Mouse (Mus musculus): ENCODE measurements around the gene Tlk1. TPM values are rescaled to one million over a fixed set of nuclear protein-coding genes. Genes with fewer than 3 reads are reported as not detected.

Gene Tlk1
- polyA plus RNA-seq, 1 experiment from 2014 or later: 26.7 TPM

DNA sequence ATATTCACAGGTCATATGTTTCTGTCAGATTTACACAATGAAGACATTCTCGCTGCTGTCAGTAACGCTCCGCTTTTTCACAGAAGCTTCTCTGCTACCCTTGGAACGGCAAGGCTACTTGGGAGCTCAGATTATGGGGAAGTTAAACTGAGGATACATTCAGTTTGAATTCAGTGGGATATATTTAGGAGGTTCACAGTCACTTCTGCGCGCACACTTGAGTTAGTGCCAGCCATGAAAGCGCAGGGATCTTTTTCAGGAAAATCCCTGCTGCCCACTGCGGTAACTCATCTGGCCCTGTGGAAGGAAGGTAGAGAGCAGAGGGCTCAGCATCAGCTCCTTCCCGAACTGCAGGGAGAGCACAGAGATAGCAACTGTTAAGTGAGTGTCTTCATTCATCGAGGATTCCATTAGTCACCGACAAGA lies 27.3 kb upstream of the Tlk1 start:
- ATAC-seq (ENCODE audit: low FRiP score, low TSS enrichment) (no peak), DNase-seq (ENCODE audit: low spot score) (no peak)
- Histone ChIP-seq H3K27ac (replicated peaks) (no peak overlapping the region), H3K27me3 (ENCODE audit: control insufficient read depth, insufficient read depth, low read length) (no peaks in the 10 kb centered on the region), H3K4me1 (replicated peaks; ENCODE audit: control insufficient read depth, insufficient read depth) (no peaks in the 10 kb centered on the region), H3K4me2 (replicated peaks; ENCODE audit: low read depth) (peak overlapping the region; percentile 25), H3K9ac (ENCODE audit: low read length) (no peak overlapping the region), H3K36me3 (ENCODE audit: control insufficient read depth, insufficient read depth, low read length) (no peaks in the 10 kb centered on the region), H3K4me3 (ENCODE audit: low read depth, low read length) (no peak overlapping the region), H3K9me3 (ENCODE audit: control insufficient read depth, low read length) (no peaks in the 10 kb centered on the region)
- TF ChIP-seq EP300 (optimal IDR thresholded peaks at IDR 0.05) (no peak), CTCF (IDR thresholded peaks at IDR 0.05; ENCODE audit: low read depth) (no peak)
- 36% methylated on average over 11 of the region's 11 CpGs for WGBS

DNA sequence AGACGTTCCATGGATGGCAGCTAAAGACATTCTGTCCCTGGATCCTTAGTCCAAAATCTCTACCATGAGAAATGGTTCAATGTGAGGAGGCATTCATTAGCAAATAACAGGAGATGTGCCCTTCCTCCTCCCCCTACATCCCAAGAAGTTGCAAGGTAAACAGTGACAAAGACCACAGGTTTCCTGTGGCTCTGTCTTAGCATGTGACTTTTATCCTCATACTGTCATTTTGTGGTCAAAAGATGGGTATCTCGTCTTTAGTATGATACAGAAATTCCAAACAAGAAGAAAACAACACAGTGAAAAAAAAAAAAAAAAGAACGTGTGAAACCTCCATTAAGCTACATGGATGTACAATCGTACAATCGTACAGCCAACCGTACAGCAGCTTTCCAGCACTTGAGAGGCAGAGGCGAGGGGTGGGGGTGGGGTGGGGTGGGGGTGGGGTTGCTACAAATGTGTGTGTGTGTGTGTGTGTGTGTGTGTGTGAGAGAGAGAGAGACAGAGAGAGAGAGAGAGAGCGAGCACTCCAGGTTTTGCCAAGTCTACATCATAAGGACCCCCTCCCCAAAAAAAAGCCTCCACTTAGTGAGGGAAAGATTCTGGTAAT lies 26.8 kb upstream of the Tlk1 start:
- no peak for TF ChIP-seq EP300 (optimal IDR thresholded peaks at IDR 0.05)
- no peak for TF ChIP-seq CTCF (IDR thresholded peaks at IDR 0.05; ENCODE audit: low read depth)
- Histone ChIP-seq H3K27me3 (ENCODE audit: control insufficient read depth, insufficient read depth, low read length) (no peaks in the 10 kb centered on the region), H3K9ac (ENCODE audit: low read length) (no peak overlapping the region), H3K4me3 (ENCODE audit: low read depth, low read length) (no peak overlapping the region), H3K4me2 (replicated peaks; ENCODE audit: low read depth) (peak overlapping the region; percentile 25), H3K4me1 (replicated peaks; ENCODE audit: control insufficient read depth, insufficient read depth) (no peaks in the 10 kb centered on the region), H3K9me3 (ENCODE audit: control insufficient read depth, low read length) (no peaks in the 10 kb centered on the region), H3K27ac (replicated peaks) (no peak overlapping the region), H3K36me3 (ENCODE audit: control insufficient read depth, insufficient read depth, low read length) (no peaks in the 10 kb centered on the region)
- 62% methylated on average over 8 of the region's 8 CpGs for WGBS
- no peak for ATAC-seq (ENCODE audit: low FRiP score, low TSS enrichment)
- no peak for DNase-seq (ENCODE audit: low spot score)

DNA sequence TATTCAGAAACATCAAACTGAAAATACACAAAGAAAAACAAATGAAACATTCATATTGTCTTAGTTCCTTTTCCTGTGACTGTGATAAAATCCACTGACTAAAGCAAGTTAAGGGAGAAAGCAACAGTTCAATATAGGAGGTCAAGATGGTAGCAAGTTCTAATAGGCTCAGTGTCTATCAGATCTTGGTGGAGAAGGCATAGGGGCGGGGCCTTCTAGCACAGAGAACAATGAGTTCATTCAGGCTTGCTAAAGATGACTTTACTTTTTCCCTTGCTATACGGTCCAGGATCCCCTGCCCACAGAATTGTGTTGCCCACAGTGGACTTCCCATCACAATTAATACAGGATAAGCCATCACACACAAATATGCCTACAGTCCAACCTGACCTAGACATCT lies 20.3 kb upstream of the Tlk1 start:
- Histone ChIP-seq H3K27me3 (ENCODE audit: control insufficient read depth, insufficient read depth, low read length) (no peaks in the 10 kb centered on the region), H3K9ac (ENCODE audit: low read length) (no peak overlapping the region), H3K4me2 (replicated peaks; ENCODE audit: low read depth) (no peak overlapping the region), H3K36me3 (ENCODE audit: control insufficient read depth, insufficient read depth, low read length) (no peaks in the 10 kb centered on the region), H3K27ac (replicated peaks) (no peak overlapping the region), H3K9me3 (ENCODE audit: control insufficient read depth, low read length) (no peaks in the 10 kb centered on the region), H3K4me1 (replicated peaks; ENCODE audit: control insufficient read depth, insufficient read depth) (no peaks in the 10 kb centered on the region), H3K4me3 (ENCODE audit: low read depth, low read length) (no peak overlapping the region)
- no peak for DNase-seq (ENCODE audit: low spot score)
- no peak for ATAC-seq (ENCODE audit: low FRiP score, low TSS enrichment)
- TF ChIP-seq CTCF (IDR thresholded peaks at IDR 0.05; ENCODE audit: low read depth) (no peak), EP300 (optimal IDR thresholded peaks at IDR 0.05) (no peak)
- WGBS: 77% methylated on average over 2 of the region's 2 CpGs

DNA sequence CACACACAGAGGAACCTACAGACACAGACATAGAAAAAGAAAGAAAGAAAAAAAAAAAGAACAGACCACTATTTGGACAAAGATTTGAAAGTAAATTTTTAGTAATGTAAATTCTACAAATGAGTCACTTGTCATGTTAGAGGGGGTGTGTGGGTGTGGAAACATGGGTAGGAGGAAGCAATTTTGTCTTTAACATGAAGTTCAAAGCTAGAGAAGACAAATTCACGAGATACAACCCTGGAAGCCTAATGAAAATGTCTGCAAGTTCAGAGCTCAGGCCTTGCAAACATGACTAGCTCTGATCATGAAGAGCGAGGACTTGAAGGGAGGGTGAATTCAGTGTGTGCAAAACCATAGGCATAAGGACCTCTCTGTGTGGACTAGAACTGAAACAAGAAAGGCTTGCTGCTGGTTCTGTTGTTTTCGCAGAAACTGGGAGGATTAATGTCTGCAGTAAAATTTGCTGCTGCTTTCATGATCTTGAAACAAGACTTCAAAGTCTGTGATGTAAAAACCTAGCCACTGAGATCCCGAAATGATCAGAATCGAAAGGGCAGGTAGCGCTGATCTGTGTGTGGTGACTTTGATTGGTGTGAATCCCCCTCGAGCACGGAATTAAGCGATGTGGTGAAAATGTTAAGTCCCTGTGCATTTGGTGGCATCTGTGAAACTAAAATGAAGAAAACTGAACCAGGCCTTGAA lies 19.3 kb upstream of the Tlk1 start:
- H3K27me3 ChIP-seq (ENCODE audit: control insufficient read depth, insufficient read depth, low read length): no peaks in the 10 kb centered on the region
- H3K4me2 ChIP-seq (replicated peaks; ENCODE audit: low read depth): no peak overlapping the region
- DNase-seq (ENCODE audit: low spot score): no peak
- H3K9ac ChIP-seq (ENCODE audit: low read length): no peak overlapping the region
- no peaks in the 10 kb centered on the region for H3K4me1 ChIP-seq (replicated peaks; ENCODE audit: control insufficient read depth, insufficient read depth)
- TF ChIP-seq CTCF (IDR thresholded peaks at IDR 0.05; ENCODE audit: low read depth) (no peak), EP300 (optimal IDR thresholded peaks at IDR 0.05) (no peak)
- 77% methylated on average over 9 of the region's 9 CpGs for WGBS
- H3K27ac ChIP-seq (replicated peaks): no peak overlapping the region
- no peaks in the 10 kb centered on the region for H3K9me3 ChIP-seq (ENCODE audit: control insufficient read depth, low read length)
- H3K4me3 ChIP-seq (ENCODE audit: low read depth, low read length): no peak overlapping the region
- ATAC-seq (ENCODE audit: low FRiP score, low TSS enrichment): no peak
- no peaks in the 10 kb centered on the region for H3K36me3 ChIP-seq (ENCODE audit: control insufficient read depth, insufficient read depth, low read length)

DNA sequence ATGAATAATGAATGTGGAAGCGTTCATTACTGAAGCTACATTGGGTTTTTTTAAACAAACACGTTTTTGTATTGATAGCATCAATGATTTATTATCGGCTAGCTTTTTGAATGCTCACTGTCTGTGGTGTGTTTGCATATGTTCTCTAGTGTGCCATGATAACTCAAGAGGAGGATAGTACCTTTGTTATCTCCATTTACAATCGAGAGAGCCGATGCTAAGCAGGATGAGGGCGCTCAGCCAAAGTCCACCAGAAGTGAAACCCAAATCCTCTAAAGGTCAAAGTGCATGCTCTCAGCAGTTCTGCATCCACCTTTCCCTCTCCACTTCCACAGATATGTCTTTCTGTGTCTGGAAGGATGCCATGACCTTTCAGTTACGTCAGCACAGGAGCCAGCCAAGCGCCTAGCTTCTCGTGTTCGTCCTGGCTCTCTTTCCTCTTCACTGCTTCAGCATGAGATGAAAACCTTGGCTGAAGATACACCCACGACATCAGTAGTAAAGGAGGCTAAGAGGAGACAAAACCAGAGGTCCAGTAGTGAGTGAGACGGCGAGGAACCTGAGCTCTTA lies 16.6 kb upstream of the Tlk1 start:
- DNase-seq (ENCODE audit: low spot score) (no peak), ATAC-seq (ENCODE audit: low FRiP score, low TSS enrichment) (no peak)
- Histone ChIP-seq H3K9ac (ENCODE audit: low read length) (no peak overlapping the region), H3K27ac (replicated peaks) (no peak overlapping the region), H3K9me3 (ENCODE audit: control insufficient read depth, low read length) (no peaks in the 10 kb centered on the region), H3K4me2 (replicated peaks; ENCODE audit: low read depth) (no peak overlapping the region), H3K4me3 (ENCODE audit: low read depth, low read length) (no peak overlapping the region), H3K27me3 (ENCODE audit: control insufficient read depth, insufficient read depth, low read length) (no peaks in the 10 kb centered on the region), H3K36me3 (ENCODE audit: control insufficient read depth, insufficient read depth, low read length) (no peaks in the 10 kb centered on the region), H3K4me1 (replicated peaks; ENCODE audit: control insufficient read depth, insufficient read depth) (no peaks in the 10 kb centered on the region)
- WGBS: 52% methylated on average over 13 of the region's 13 CpGs
- no peak for TF ChIP-seq CTCF (IDR thresholded peaks at IDR 0.05; ENCODE audit: low read depth)
- no peak for TF ChIP-seq EP300 (optimal IDR thresholded peaks at IDR 0.05)
